Mouse (Mus musculus) bone marrow, adult 2 months (tissue): ENCODE measurements around the gene Rbm34.

ENCODE experiments used
- CTCF ChIP-seq: fragments of 200-500 bp; IDR thresholded peaks from 2 replicates; pipeline ENCODE4 v1.5.1; 2011; ENCODE audit warnings: low read length, control low read depth; ENCODE audit not compliant: control insufficient read depth, insufficient read depth
- POLR2A ChIP-seq: fragments of 200-500 bp; IDR thresholded peaks from 2 replicates; pipeline ENCODE4 v1.6.1; 2011; ENCODE audit warnings: low read depth, mild to moderate bottlenecking, control low read depth, low read length, borderline replicate concordance; ENCODE audit not compliant: control insufficient read depth

DNA sequence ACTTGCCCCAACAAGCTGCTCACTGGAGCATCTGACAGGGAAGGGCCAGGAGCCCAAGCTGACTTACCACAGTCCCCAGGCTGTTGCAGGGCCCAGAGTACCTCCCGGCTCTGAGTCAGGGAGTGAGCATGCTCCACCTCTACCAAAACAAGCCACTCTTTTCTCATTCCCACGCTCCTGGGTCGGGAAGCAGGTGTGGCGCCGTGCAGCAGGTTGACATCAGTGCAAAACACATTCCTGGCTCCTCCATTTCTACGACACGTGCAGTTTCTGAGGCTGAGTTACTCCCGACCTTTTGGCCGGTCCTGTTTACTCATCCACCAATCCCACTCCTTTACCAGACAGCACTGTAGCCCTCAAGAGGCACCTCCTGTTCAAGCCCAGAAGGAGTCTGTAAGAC, 62.9 kb downstream of the Rbm34 start:
- TF ChIP-seq POLR2A (no peak), CTCF (no peak)
